Mouse (Mus musculus) CH12.LX (cell line): Measurements from ENCODE around the gene Padi6. TPM values are rescaled to one million over a fixed set of nuclear protein-coding genes. Genes with fewer than 3 reads are reported as not detected.

Experiments
- DNase-seq: peaks from one replicate; pipeline ENCODE4 v3.0.0-alpha.2; 2013; ENCODE audit errors: extremely low read depth
- H3K27ac ChIP-seq: 2 replicates; pipeline ENCODE4 v1.5.1; 2012; ENCODE audit warnings: low read depth, mild to moderate bottlenecking, control low read depth, moderate library complexity; ENCODE audit not compliant: insufficient read depth
- H3K27me3 ChIP-seq: replicated peaks from 2 replicates; pipeline ENCODE3; 2012; ENCODE audit warnings: inconsistent platforms
- H3K36me3 ChIP-seq, 2 experiments: replicated peaks in 1 of 2; 2 replicates each; pipeline versions ENCODE3 to v1.6.1; 2012; ENCODE audit warnings: inconsistent platforms in 1 of 2, low read length in 1 of 2, mild to moderate bottlenecking in 1 of 2, mixed read lengths in 1 of 2, moderate library complexity in 1 of 2; ENCODE audit not compliant: control insufficient read depth in 1 of 2, insufficient read depth in 1 of 2
- H3K4me1 ChIP-seq, 2 experiments: 2 replicates each; pipeline ENCODE4 v1.6.1; 2012; ENCODE audit warnings: inconsistent platforms in 1 of 2, moderate library complexity in 1 of 2; ENCODE audit not compliant: insufficient read depth in 2 of 2, control insufficient read depth in 1 of 2
- H3K4me2 ChIP-seq: 2 replicates; pipeline ENCODE4 v1.6.1; 2012; ENCODE audit warnings: low read depth, mild to moderate bottlenecking, control low read depth; ENCODE audit not compliant: poor library complexity, insufficient read depth, severe bottlenecking
- H3K4me3 ChIP-seq, 3 experiments: fragments of 150-350 bp in 1 of 3; sonication (generic) in 1 of 3; replicated peaks in 1 of 3; 2 replicates each; pipeline versions ENCODE3 to v1.5.1; 2011 to 2012; ENCODE audit warnings: low read depth in 2 of 3, low read length in 2 of 3, mild to moderate bottlenecking in 2 of 3, moderate library complexity in 2 of 3, control low read depth in 1 of 3, improper control_type of control experiment in 1 of 3, inconsistent platforms in 1 of 3, mixed read lengths in 1 of 3; ENCODE audit not compliant: poor library complexity in 1 of 3
- H3K79me2 ChIP-seq: replicated peaks from 2 replicates; pipeline ENCODE4 v1.6.1; 2012; ENCODE audit warnings: mild to moderate bottlenecking, moderate library complexity; ENCODE audit not compliant: control insufficient read depth, poor library complexity, insufficient read depth, severe bottlenecking; ENCODE audit errors: extremely low read depth
- H3K9ac ChIP-seq: 2 replicates; pipeline ENCODE4 v1.6.1; 2012; ENCODE audit warnings: low read depth, mild to moderate bottlenecking, control low read depth, moderate library complexity; ENCODE audit not compliant: insufficient read depth
- H3K9me3 ChIP-seq: replicated peaks from 2 replicates; pipeline ENCODE3; 2012; ENCODE audit warnings: low read length, inconsistent platforms, mixed read lengths
- BHLHE40 ChIP-seq: IDR thresholded peaks from 2 replicates; pipeline ENCODE4 v1.6.1; 2011; ENCODE audit warnings: mild to moderate bottlenecking, low read depth, low read length, improper control_type of control experiment
- CHD2 ChIP-seq: IDR thresholded peaks from 2 replicates; pipeline ENCODE4 v1.6.1; 2011; ENCODE audit warnings: low read length, improper control_type of control experiment
- ETS1 ChIP-seq: conservative IDR thresholded peaks from 2 replicates; pipeline ENCODE4 v1.6.1; 2012; ENCODE audit warnings: low read depth, mild to moderate bottlenecking, inconsistent platforms, low read length, improper control_type of control experiment, moderate library complexity
- GABPA ChIP-seq: IDR thresholded peaks from 2 replicates; pipeline ENCODE4 v1.6.1; 2012; ENCODE audit warnings: low read depth, low read length, improper control_type of control experiment, inconsistent platforms; ENCODE audit not compliant: insufficient replicate concordance
- IRF4 ChIP-seq: IDR thresholded peaks from 2 replicates; pipeline ENCODE4 v1.6.1; 2014; ENCODE audit warnings: low read depth, mild to moderate bottlenecking, inconsistent platforms, low read length, improper control_type of control experiment
- JUND ChIP-seq: conservative IDR thresholded peaks from 2 replicates; pipeline ENCODE4 v1.6.1; 2011; ENCODE audit warnings: low read depth, low read length, improper control_type of control experiment
- MAZ ChIP-seq: IDR thresholded peaks from 2 replicates; pipeline ENCODE4 v1.6.1; 2012; ENCODE audit warnings: low read depth, mild to moderate bottlenecking, inconsistent platforms, low read length, improper control_type of control experiment, moderate library complexity
- MEF2A ChIP-seq: IDR thresholded peaks from 2 replicates; pipeline ENCODE4 v1.6.1; 2014; ENCODE audit warnings: low read depth, mild to moderate bottlenecking, inconsistent platforms, low read length, improper control_type of control experiment, borderline replicate concordance
- MXI1 ChIP-seq: IDR thresholded peaks from 2 replicates; pipeline ENCODE4 v1.6.1; 2011; ENCODE audit warnings: mild to moderate bottlenecking, low read depth, low read length, improper control_type of control experiment
- NRF1 ChIP-seq: IDR thresholded peaks from 2 replicates; pipeline ENCODE4 v1.6.1; 2014; ENCODE audit warnings: low read depth, mild to moderate bottlenecking, inconsistent platforms, low read length, improper control_type of control experiment, moderate library complexity
- PAX5 ChIP-seq: IDR thresholded peaks from 2 replicates; pipeline ENCODE4 v1.6.1; 2012; ENCODE audit warnings: low read length, inconsistent platforms, mixed read lengths
- POLR2AphosphoS2 ChIP-seq: IDR thresholded peaks from 2 replicates; pipeline ENCODE4 v1.6.1; 2011; ENCODE audit warnings: low read depth, low read length, improper control_type of control experiment
- SIN3A ChIP-seq: IDR thresholded peaks from 2 replicates; pipeline ENCODE4 v1.6.1; 2012; ENCODE audit warnings: low read length, improper control_type of control experiment, inconsistent platforms
- SMC3 ChIP-seq: IDR thresholded peaks from 2 replicates; pipeline ENCODE4 v1.6.1; 2011; ENCODE audit warnings: low read depth, low read length, improper control_type of control experiment
- TBP ChIP-seq: conservative IDR thresholded peaks from 2 replicates; pipeline ENCODE4 v1.6.1; 2011; ENCODE audit warnings: low read depth, low read length, improper control_type of control experiment
- UBTF ChIP-seq: IDR thresholded peaks from 2 replicates; pipeline ENCODE4 v1.6.1; 2012; ENCODE audit warnings: low read depth, mild to moderate bottlenecking, inconsistent platforms, low read length, improper control_type of control experiment, moderate library complexity
- USF1 ChIP-seq: IDR thresholded peaks from 2 replicates; pipeline ENCODE4 v1.6.1; 2014; ENCODE audit warnings: low read depth, mild to moderate bottlenecking, inconsistent platforms, low read length, improper control_type of control experiment
- USF2 ChIP-seq: conservative IDR thresholded peaks from 2 replicates; pipeline ENCODE4 v1.6.1; 2011; ENCODE audit warnings: low read depth, low read length, improper control_type of control experiment
- ZKSCAN1 ChIP-seq: IDR thresholded peaks from 2 replicates; pipeline ENCODE4 v1.6.1; 2012; ENCODE audit warnings: low read depth, inconsistent platforms, low read length, improper control_type of control experiment, borderline replicate concordance
- ZMIZ1 ChIP-seq: IDR thresholded peaks from 2 replicates; pipeline ENCODE4 v1.6.1; 2012; ENCODE audit warnings: low read depth, mild to moderate bottlenecking, inconsistent platforms, low read length, improper control_type of control experiment
- ZNF384 ChIP-seq: IDR thresholded peaks from 2 replicates; pipeline ENCODE4 v1.6.1; 2012; ENCODE audit warnings: low read depth, low read length, improper control_type of control experiment, inconsistent platforms
- dilution Hi-C: fragments of 300-500 bp; cut with MboI; formaldehyde crosslinking; loops from 2 replicates; pipeline ENCODE4 v1.14.3; 2020; ENCODE audit warnings: low sequenced_read_pairs; ENCODE audit not compliant: extremely low pct_unique_long_range_greater_than_20kb, extremely low pct_ligation_motif_present
- in situ Hi-C: fragments of 300-500 bp; cut with MboI; formaldehyde crosslinking; loops from 3 replicates; pipeline ENCODE4 v1.14.3; 2019; ENCODE audit warnings: low sequenced_read_pairs, low pct_ligation_motif_present, low pct_unique_long_range_greater_than_20kb, mixed read lengths
- polyA plus RNA-seq: library from polyadenylated mRNA; unstranded; fragments of >175 nt; gene quantifications from 2 replicates; pipeline ENCODE4 v1.2.1, GENCODE M21; 2012; ENCODE audit warnings: low read depth; ENCODE audit not compliant: insufficient read length
- total RNA-seq, 2 experiments: library from RNA; depleted of rRNA; stranded (reverse); fragments of 300-350 nt in 1 of 2; fragments of >200 nt in 1 of 2; gene quantifications; 2 replicates each; pipeline ENCODE4 v1.2.3; 2012 to 2014

Padi6 gene
- total and polyA plus RNA-seq, 3 experiments, result not detected

GRCm38 (mm10) chr4:140695146-140695545 is 47.3 kb downstream of the Padi6 start:
- in situ Hi-C loops, result no loop called here
- Histone ChIP-seq H3K27ac (no peak overlapping the region), H3K27me3 (no peaks in the 10 kb centered on the region), H3K4me2 (no peak overlapping the region), H3K9ac (no peak overlapping the region), H3K36me3 (no peaks in the 10 kb centered on the region), H3K4me1 (peaks cover 18 to 66% of the 10 kb centered on the region in 2 experiments), H3K4me3 (no peak overlapping the region), H3K9me3 (no peaks in the 10 kb centered on the region), H3K79me2 (no peaks in the 10 kb centered on the region)
- TF ChIP-seq ETS1 (no peak), UBTF (no peak), NRF1 (no peak), MAZ (no peak), MXI1 (no peak), IRF4 (no peak), USF2 (no peak), BHLHE40 (no peak), MEF2A (no peak), SMC3 (no peak), GABPA (no peak)
- dilution Hi-C loops, result no loop called here
- DNase-seq, result no peak

GRCm38 (mm10) chr4:140694551-140695060 is 47.8 kb downstream of the Padi6 start:
- Histone ChIP-seq H3K27me3 (no peaks in the 10 kb centered on the region), H3K9me3 (no peaks in the 10 kb centered on the region), H3K36me3 (no peaks in the 10 kb centered on the region), H3K9ac (no peak overlapping the region)
- in situ Hi-C loops, result no loop called here
- TF ChIP-seq USF1 (no peak), ZNF384 (no peak), ZKSCAN1 (no peak), GABPA (no peak), SIN3A (no peak), ZMIZ1 (no peak), SMC3 (no peak), ETS1 (no peak), PAX5 (no peak), POLR2AphosphoS2 (no peak), TBP (no peak), CHD2 (no peak), JUND (no peak)
- TF ChIP-seq, all 38 proteins: peak for 0
- H3K4me2 ChIP-seq, result no peak overlapping the region
- DNase-seq, result no peak
- dilution Hi-C loops, result no loop called here
- no peaks in the 10 kb centered on the region for H3K79me2 ChIP-seq
- H3K4me1 ChIP-seq, result peaks cover 18 to 68% of the 10 kb centered on the region in 2 experiments
- H3K4me3 ChIP-seq, result no peak overlapping the region
- H3K27ac ChIP-seq, result no peak overlapping the region
